Mouse (Mus musculus) kidney, embryonic 14.5 days (tissue): ENCODE measurements around the gene Mrpl23. TPM values are rescaled to one million over a fixed set of nuclear protein-coding genes. Genes with fewer than 3 reads are reported as not detected.

Experiments
- ATAC-seq: fragments of 200-750 bp; cut with Nextera tagmentation; 2 replicates; pipeline ENCODE4 v1.8.0; 2017; ENCODE audit warnings: moderate number of reproducible peaks, mild to moderate bottlenecking, moderate TSS enrichment, moderate library complexity; ENCODE audit not compliant: low FRiP score, low TSS enrichment
- H3K27ac ChIP-seq: fragments of 300-500 bp; sonication (generic); 2 replicates; pipeline ENCODE4 v1.5.1; 2014; ENCODE audit warnings: low read depth, mild to moderate bottlenecking, low read length, moderate library complexity, mixed read lengths
- H3K27me3 ChIP-seq: fragments of 300-500 bp; sonication (generic); 2 replicates; pipeline ENCODE4 v1.6.1; 2014; ENCODE audit warnings: mild to moderate bottlenecking, low read length; ENCODE audit not compliant: control insufficient read depth, insufficient read depth
- H3K36me3 ChIP-seq: fragments of 300-500 bp; sonication (generic); 2 replicates; pipeline ENCODE4 v1.6.1; 2014; ENCODE audit warnings: low read length, mixed read lengths; ENCODE audit not compliant: control insufficient read depth, insufficient read depth
- H3K4me1 ChIP-seq: fragments of 300-500 bp; sonication (generic); 2 replicates; pipeline ENCODE4 v1.6.1; 2014; ENCODE audit warnings: low read length, mixed read lengths; ENCODE audit not compliant: control insufficient read depth, insufficient read depth
- H3K4me2 ChIP-seq: fragments of 300-500 bp; sonication (generic); replicated peaks from 2 replicates; pipeline ENCODE4 v1.6.1; 2014; ENCODE audit warnings: low read depth, mild to moderate bottlenecking, low read length
- H3K4me3 ChIP-seq: fragments of 300-500 bp; sonication (generic); 2 replicates; pipeline ENCODE4 v1.5.1; 2014; ENCODE audit warnings: mild to moderate bottlenecking, low read length
- H3K9ac ChIP-seq: fragments of 300-500 bp; sonication (generic); 2 replicates; pipeline ENCODE4 v1.6.1; 2014; ENCODE audit warnings: low read depth, mild to moderate bottlenecking, low read length, moderate library complexity
- H3K9me3 ChIP-seq: fragments of 300-500 bp; sonication (generic); 2 replicates; pipeline ENCODE4 v1.6.1; 2016; ENCODE audit warnings: low read length; ENCODE audit not compliant: control insufficient read depth
- WGBS: fragments of 180-500 bp; shearing (Covaris S2); extraction: QIAGEN DNeasy Blood & Tissue Kit; methylation state at CpG from one replicate; pipeline ENCODE4 v1.1.7; 2014; 5-methylcytosine and 5-hydroxymethylcytosine counted together
- polyA plus RNA-seq: library from polyadenylated mRNA; unstranded; fragments of >200 nt; fragmentation: Nextera tagmentation; extraction: Ambion mirVana; gene quantifications from 2 replicates; pipeline ENCODE4 v1.2.1, GENCODE M21; 2014

Gene Mrpl23
- polyA plus RNA-seq, 1 experiment from 2014 or later: 33.4 TPM

DNA sequence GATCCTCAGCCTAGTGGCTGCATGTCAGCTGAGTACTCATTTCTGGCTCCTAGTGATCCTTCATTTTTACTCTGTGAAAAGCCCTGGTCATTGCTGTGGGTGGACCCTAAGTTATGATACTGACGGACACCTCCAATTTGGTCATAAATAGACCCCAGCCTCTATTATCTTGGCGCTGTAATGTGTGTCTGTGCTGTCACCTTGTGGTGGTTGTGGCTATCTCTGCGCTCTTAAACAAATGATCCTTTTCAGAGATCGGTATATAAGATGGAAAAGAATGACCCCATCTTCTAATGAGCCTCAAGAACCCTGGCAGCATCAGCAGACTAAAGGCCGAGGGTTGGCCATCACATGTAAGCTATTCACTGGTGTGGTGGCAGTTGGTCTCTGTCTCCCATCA is 46.6 kb downstream of the Mrpl23 start:
- no peaks in the 10 kb centered on the region for H3K27me3 ChIP-seq
- WGBS: 63% methylated on average over 5 of the region's 5 CpGs
- H3K4me2 ChIP-seq: no peak overlapping the region
- peaks cover 20% of the 10 kb centered on the region for H3K4me1 ChIP-seq
- 0 out of 2 replicates have a peak overlapping the region, but pooled peaks have one; percentile 89 for H3K27ac ChIP-seq
- peaks cover 8% of the 10 kb centered on the region; the same call in 1 of the 2 replicates for H3K36me3 ChIP-seq
- no peak overlapping the region for H3K4me3 ChIP-seq
- H3K9ac ChIP-seq: no peak overlapping the region
- H3K9me3 ChIP-seq: peaks cover 11% of the 10 kb centered on the region
- ATAC-seq: no peak

DNA sequence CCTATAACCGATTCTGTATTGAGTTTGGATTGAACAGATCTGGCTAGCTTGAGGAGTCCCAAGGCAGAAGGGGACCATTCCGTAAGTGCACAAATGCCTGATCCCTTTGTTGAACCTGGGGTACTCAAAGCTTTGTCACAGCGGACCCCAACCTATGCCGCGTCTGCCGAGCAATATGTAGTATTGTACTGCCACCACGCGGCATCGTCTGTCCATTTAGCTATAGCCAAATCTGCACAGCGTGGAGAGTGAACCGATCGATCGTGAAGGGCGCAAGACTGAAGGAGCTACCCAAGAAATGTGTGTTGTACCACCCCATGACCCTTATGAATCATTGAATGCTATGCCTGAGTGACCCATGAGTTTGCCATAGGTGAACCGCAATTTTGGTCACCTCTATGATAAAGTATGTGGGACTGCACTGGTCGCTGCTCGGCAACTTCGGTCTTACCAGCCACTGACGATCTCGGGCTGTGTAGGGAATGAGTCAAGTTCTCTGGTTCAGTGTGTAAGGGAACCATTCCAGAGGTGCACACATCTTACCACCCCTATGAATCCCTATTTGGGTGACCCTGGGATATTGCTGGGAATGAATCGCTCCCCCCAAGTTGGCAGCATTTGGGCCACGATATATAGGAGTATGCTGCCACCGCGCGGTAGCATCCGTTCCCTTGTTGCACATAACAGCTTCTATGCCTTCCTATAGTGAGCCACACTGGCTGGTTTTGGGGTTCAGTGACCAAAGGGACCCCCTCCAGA is 47.8 kb downstream of the Mrpl23 start:
- H3K4me3 ChIP-seq: peak overlapping the region; percentile 6
- H3K27me3 ChIP-seq: no peaks in the 10 kb centered on the region
- 0 out of 2 replicates have a peak, but pooled peaks have one; percentile 24 for ATAC-seq
- no peak overlapping the region for H3K27ac ChIP-seq
- peaks cover 8% of the 10 kb centered on the region; the same call in 1 of the 2 replicates for H3K36me3 ChIP-seq
- H3K9ac ChIP-seq: peak overlapping the region; percentile 0
- peak overlapping the region; percentile 42 for H3K4me2 ChIP-seq
- 52% methylated on average over 26 of the region's 26 CpGs for WGBS
- peaks cover 11% of the 10 kb centered on the region for H3K9me3 ChIP-seq
- peaks cover 10% of the 10 kb centered on the region; the same call in 1 of the 2 replicates for H3K4me1 ChIP-seq

DNA sequence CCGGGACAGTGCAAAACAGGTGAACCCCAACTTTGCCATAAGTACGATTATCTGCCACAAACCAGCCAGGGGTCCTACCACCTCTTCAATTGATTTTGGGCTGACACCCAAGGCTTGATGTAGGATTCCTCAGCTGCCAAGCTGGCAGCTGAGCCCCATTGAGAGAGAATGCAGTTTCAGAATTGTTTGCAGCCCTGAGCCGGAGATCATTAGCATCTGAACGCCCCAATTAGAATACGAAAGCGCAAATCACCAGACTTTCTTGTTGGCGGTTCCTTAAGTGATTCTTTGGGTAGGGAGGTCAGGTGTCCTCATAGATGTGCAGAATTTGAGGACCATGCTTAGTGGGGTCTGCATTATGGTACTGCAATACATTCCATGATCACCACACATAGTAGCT is 48.7 kb downstream of the Mrpl23 start:
- ATAC-seq: no peak
- 58% methylated on average over 7 of the region's 7 CpGs for WGBS

DNA sequence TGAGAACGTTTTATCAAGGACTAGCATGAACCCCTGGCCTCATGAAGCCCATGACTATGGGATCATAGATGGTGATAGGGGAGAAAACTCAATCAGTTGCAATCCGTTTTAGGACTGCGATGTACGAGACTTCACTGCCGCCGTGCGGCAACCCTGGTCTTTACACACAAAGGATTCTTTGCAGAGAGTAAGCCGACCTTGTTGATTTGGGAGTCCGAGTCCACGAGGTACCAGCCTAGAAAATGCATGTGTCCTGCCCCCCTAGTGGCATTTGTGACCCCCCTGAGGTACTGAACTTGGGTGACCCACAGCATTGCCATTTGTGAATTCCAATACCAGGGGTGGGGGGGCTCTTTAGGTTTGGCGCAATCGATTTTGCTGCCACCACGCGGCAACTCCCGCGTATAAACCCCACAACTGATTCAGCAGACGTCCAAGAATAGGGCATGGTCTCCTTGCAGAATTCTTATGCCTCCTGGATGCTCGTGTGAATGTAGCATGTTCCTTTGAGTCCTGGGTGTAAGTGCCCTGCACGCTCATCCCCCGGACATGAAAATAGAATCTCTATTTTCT is 49.3 kb downstream of the Mrpl23 start:
- 49% methylated on average over 20 of the region's 20 CpGs for WGBS
- no peak for ATAC-seq
- Histone ChIP-seq H3K4me2 (peak overlapping the region; percentile 39), H3K36me3 (no peaks in the 10 kb centered on the region; the same call in 1 of the 2 replicates), H3K4me3 (peak overlapping the region; percentile 21; the same call in 1 of the 2 replicates), H3K4me1 (no peaks in the 10 kb centered on the region), H3K27me3 (no peaks in the 10 kb centered on the region), H3K9me3 (peaks cover 11% of the 10 kb centered on the region), H3K9ac (no peak overlapping the region), H3K27ac (no peak overlapping the region)

More for the DNA sequence above, 48.7 kb downstream of the Mrpl23 start:
- Histone ChIP-seq H3K27me3 (no peaks in the 10 kb centered on the region), H3K4me1 (0 out of 2 replicates have a peak, but pooled peaks cover 3% of the 10 kb centered on the region), H3K36me3 (peaks cover 5% of the 10 kb centered on the region; the same call in 1 of the 2 replicates), H3K4me2 (no peak overlapping the region), H3K9me3 (peaks cover 11% of the 10 kb centered on the region), H3K27ac (no peak overlapping the region), H3K4me3 (no peak overlapping the region), H3K9ac (no peak overlapping the region; the same call in 1 of the 2 replicates)

DNA sequence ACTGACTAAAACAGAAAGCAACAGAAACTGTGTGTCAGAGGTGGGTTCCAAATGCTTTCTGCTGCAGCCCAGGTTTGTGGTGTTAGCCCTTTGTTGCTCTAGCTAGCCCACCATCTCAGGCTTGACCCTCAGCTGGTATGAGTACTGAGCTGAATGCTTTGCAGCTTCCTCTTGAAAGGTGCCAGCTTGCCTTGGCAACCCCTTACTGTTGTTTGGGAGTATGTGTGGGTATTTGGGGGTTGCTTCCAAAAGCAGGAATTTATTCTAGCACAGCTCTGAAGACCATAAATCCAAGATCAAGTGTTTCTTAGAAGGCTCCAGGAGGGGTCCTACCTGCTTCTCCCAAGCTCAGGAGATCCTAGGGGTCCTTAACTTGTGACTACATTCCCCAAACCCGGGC is 52.4 kb downstream of the Mrpl23 start:
- Histone ChIP-seq H3K27ac (no peak overlapping the region), H3K4me1 (peaks cover 6% of the 10 kb centered on the region; the same call in 1 of the 2 replicates), H3K36me3 (no peaks in the 10 kb centered on the region), H3K27me3 (no peaks in the 10 kb centered on the region), H3K4me2 (no peak overlapping the region), H3K4me3 (no peak overlapping the region), H3K9me3 (peaks cover 9% of the 10 kb centered on the region), H3K9ac (no peak overlapping the region)
- 75% methylated on average over 1 of the region's 1 CpGs for WGBS
- ATAC-seq: no peak

DNA sequence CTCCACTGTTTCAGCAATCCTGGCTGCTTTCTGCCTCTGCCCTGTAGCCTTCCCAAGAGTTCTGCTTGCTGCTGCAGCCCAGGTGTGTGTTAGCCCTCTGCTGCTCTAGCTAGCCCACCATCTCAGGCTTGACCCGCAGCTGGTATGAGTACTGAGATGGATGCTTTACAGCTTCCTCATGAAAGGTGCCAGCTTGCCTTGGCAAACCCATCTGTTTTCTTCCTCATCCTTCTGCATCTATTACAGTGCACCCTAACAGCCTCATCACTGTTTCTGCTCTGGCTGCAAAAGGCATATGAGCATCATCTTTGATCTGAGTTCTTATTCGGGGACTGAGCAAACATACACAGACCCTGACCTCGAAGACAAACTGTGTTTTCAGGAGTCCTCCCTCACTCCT is 53.4 kb downstream of the Mrpl23 start:
- H3K4me2 ChIP-seq: no peak overlapping the region
- WGBS: 90% methylated on average over 3 of the region's 3 CpGs
- H3K27me3 ChIP-seq: no peaks in the 10 kb centered on the region
- no peak for ATAC-seq
- H3K9me3 ChIP-seq: peaks cover 4% of the 10 kb centered on the region
- no peak overlapping the region for H3K4me3 ChIP-seq
- peaks cover 6% of the 10 kb centered on the region; the same call in 1 of the 2 replicates for H3K4me1 ChIP-seq
- H3K9ac ChIP-seq: no peak overlapping the region
- no peak overlapping the region for H3K27ac ChIP-seq
- no peaks in the 10 kb centered on the region for H3K36me3 ChIP-seq

DNA sequence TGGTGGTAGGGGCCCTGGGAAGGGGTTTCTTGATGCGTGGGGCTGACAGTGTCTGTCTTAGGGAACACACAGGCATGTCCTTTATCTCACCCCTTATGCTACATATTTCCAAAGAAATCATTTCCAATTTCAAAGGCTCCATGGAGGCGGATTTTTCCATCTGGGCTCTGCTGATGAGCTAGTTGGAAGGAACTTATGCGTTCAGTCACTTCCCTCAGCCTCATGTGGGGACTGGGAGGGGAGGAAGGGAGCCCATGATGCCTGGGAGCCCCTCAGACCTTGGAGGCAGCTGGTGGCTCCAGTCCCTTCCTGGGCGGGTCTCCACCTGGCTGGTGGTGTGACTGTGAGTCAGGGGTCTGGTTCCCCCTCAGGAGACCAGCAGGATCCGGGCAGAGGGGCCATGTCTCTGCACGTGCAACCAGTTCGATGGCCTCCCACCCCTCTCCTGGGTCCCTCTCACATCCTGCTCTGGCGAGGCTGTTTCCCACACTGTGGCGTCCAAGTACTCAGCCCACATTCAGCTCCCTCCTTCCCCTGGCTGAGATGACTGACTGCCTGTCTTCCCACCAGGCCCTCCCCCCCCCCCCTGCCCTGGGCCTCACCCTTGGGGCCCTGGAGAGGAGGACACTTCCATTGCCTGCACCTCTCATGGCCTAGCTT is 55.9 kb downstream of the Mrpl23 start:
- peaks cover 12% of the 10 kb centered on the region; the same call in 1 of the 2 replicates for H3K4me1 ChIP-seq
- no peak overlapping the region for H3K27ac ChIP-seq
- no peaks in the 10 kb centered on the region for H3K27me3 ChIP-seq
- no peak overlapping the region for H3K9ac ChIP-seq
- ATAC-seq: no peak
- H3K36me3 ChIP-seq: no peaks in the 10 kb centered on the region
- no peaks in the 10 kb centered on the region for H3K9me3 ChIP-seq
- 59% methylated on average over 9 of the region's 9 CpGs for WGBS
- no peak overlapping the region for H3K4me2 ChIP-seq
- no peak overlapping the region for H3K4me3 ChIP-seq
